Mouse (Mus musculus) midbrain, embryonic 13.5 days (tissue): ENCODE data around the gene Acot3. TPM values are rescaled to one million over a fixed set of nuclear protein-coding genes. Genes with fewer than 3 reads are reported as not detected.

Experiments used
- ATAC-seq: fragments of 200-750 bp; cut with Nextera tagmentation; 2 replicates; pipeline ENCODE4 v1.8.0; 2017; ENCODE audit warnings: mild to moderate bottlenecking, moderate TSS enrichment, moderate library complexity
- H3K27ac ChIP-seq: fragments of 300-500 bp; sonication (generic); 2 replicates; pipeline ENCODE4 v1.5.1; 2015; ENCODE audit warnings: inconsistent platforms, mild to moderate bottlenecking, moderate library complexity
- H3K27me3 ChIP-seq: fragments of 300-500 bp; sonication (generic); 2 replicates; pipeline ENCODE4 v1.6.1; 2015; ENCODE audit warnings: mild to moderate bottlenecking, inconsistent platforms
- H3K36me3 ChIP-seq: fragments of 300-500 bp; sonication (generic); 2 replicates; pipeline ENCODE4 v1.6.1; 2015; ENCODE audit warnings: mild to moderate bottlenecking, inconsistent platforms
- H3K4me1 ChIP-seq: fragments of 300-500 bp; sonication (generic); replicated peaks from 2 replicates; pipeline ENCODE4 v1.6.1; 2015; ENCODE audit warnings: inconsistent platforms
- H3K4me2 ChIP-seq: fragments of 300-500 bp; sonication (generic); replicated peaks from 2 replicates; pipeline ENCODE4 v1.6.1; 2015; ENCODE audit warnings: moderate library complexity, mild to moderate bottlenecking, inconsistent platforms
- H3K4me3 ChIP-seq: fragments of 300-500 bp; sonication (generic); replicated peaks from 2 replicates; pipeline ENCODE4 v1.5.1; 2015; ENCODE audit warnings: mild to moderate bottlenecking, inconsistent platforms
- H3K9ac ChIP-seq: fragments of 300-500 bp; sonication (generic); replicated peaks from 2 replicates; pipeline ENCODE4 v1.6.1; 2015; ENCODE audit warnings: mild to moderate bottlenecking, inconsistent platforms
- H3K9me3 ChIP-seq: fragments of 300-500 bp; sonication (generic); 2 replicates; pipeline ENCODE4 v1.6.1; 2016; ENCODE audit warnings: mild to moderate bottlenecking, inconsistent platforms
- WGBS: fragments of 180-500 bp; shearing (Covaris S2); methylation state at CpG from one replicate; pipeline ENCODE4 v1.1.7; 2015; 5-methylcytosine and 5-hydroxymethylcytosine counted together
- polyA plus RNA-seq: library from polyadenylated mRNA; unstranded; fragments of >200 nt; fragmentation: Nextera tagmentation; extraction: Ambion mirVana; gene quantifications from 2 replicates; pipeline ENCODE4 v1.2.1, GENCODE M21; 2015

The Acot3 gene
- polyA plus RNA-seq, 1 experiment from 2014 or later, result 1.0 TPM

GRCm38 (mm10) chr12:84107692-84108091 is 55.7 kb downstream of the Acot3 start:
- H3K27me3 ChIP-seq, result no peaks in the 10 kb centered on the region
- H3K27ac ChIP-seq, result no peak overlapping the region
- H3K4me1 ChIP-seq, result no peaks in the 10 kb centered on the region
- H3K4me3 ChIP-seq, result no peak overlapping the region
- H3K4me2 ChIP-seq, result no peak overlapping the region
- 86% methylated on average over 1 of the region's 1 CpGs for WGBS
- ATAC-seq, result no peak
- H3K36me3 ChIP-seq, result no peaks in the 10 kb centered on the region
- H3K9me3 ChIP-seq, result no peaks in the 10 kb centered on the region
- no peak overlapping the region for H3K9ac ChIP-seq

- Histone ChIP-seq H3K36me3 (no peaks in the 10 kb centered on the region), H3K27ac (no peak overlapping the region), H3K4me3 (no peak overlapping the region), H3K9ac (no peak overlapping the region), H3K4me1 (peaks cover 4% of the 10 kb centered on the region), H3K27me3 (no peaks in the 10 kb centered on the region), H3K9me3 (no peaks in the 10 kb centered on the region), H3K4me2 (no peak overlapping the region)
- no peak for ATAC-seq
- WGBS, result 81% methylated on average over 1 of the region's 1 CpGs
Measured at GRCm38 (mm10) chr12:84109924-84110323, 58.0 kb downstream of the Acot3 start.

Other genes with a start within 250 kb of the Acot3 start
- gene Numb, start 130.2 kb upstream of the Acot3 start, polyA plus RNA-seq, result 22.1 and 23.6 TPM in 2 replicates
- gene Riox1, start 101.5 kb upstream of the Acot3 start, polyA plus RNA-seq, result 9.1 and 12.1 TPM in 2 replicates
- not detected in 2 replicates for gene Heatr4, start 67.3 kb upstream of the Acot3 start, polyA plus RNA-seq
- 10.6 and 11.8 TPM in 2 replicates for gene Acot2, start 64.3 kb upstream of the Acot3 start, polyA plus RNA-seq
- 64.6 and 66.8 TPM in 2 replicates for gene Acot1, start 42.7 kb upstream of the Acot3 start, polyA plus RNA-seq
- gene Acot4, start 13.8 kb upstream of the Acot3 start, polyA plus RNA-seq, result 0.05 and 0.09 TPM in 2 replicates
- gene Gm49366, start 13.2 kb upstream of the Acot3 start, polyA plus RNA-seq, result not detected in 2 replicates
- not detected in 2 replicates for gene Acot5, start 17.2 kb downstream of the Acot3 start, polyA plus RNA-seq
- gene Acot6, start 48.5 kb downstream of the Acot3 start, polyA plus RNA-seq, result 0.81 and 0.96 TPM in 2 replicates
- gene Dnal1, start 62.2 kb downstream of the Acot3 start, polyA plus RNA-seq, result 7.8 and 9.7 TPM in 2 replicates
- gene Pnma1, start 96.3 kb downstream of the Acot3 start, polyA plus RNA-seq, result 5.5 and 6.5 TPM in 2 replicates
- gene Elmsan1, start 166.7 kb downstream of the Acot3 start, polyA plus RNA-seq, result 3.6 and 5.2 TPM in 2 replicates
- gene Ptgr2, start 233.1 kb downstream of the Acot3 start, polyA plus RNA-seq, result 14.0 and 16.4 TPM in 2 replicates